Mouse (Mus musculus) liver, adult 2 months (tissue): Measurements from ENCODE around the gene Olfr715.
"Not testable (repeated sequence)": the region's sequence is repeated elsewhere in the genome, so short reads cannot be mapped to it uniquely, and the experiment has no call there.

Experiments used
- CTCF ChIP-seq: fragments of 200-500 bp; IDR thresholded peaks from 2 replicates; pipeline ENCODE4 v1.5.1; 2011; ENCODE audit warnings: low read depth, low read length, control low read depth
- POLR2A ChIP-seq: fragments of 200-500 bp; IDR thresholded peaks from 2 replicates; pipeline ENCODE4 v1.6.1; 2011; ENCODE audit warnings: low read length, control low read depth; ENCODE audit not compliant: insufficient read depth; ENCODE audit errors: extremely low read depth

DNA sequence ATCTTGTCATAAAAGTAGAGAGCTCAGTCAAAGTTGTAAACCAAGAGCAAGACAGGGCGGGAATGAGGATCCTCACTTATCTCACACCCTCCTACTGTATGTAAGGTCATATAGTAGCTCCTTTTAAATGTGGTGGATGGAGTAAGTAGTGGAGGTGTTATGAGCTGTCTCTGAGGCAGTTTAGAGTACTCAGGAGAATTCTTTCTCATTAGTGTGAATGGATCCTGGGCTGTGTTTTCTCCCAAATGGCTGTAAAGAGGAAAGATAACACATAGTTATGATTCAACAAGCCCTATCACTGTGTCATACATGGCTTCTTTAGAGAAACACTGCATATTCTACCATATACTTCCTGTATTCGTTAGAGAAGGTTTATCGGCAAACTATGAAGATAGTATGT, at the start of gene Olfr715:
- not testable (repeated sequence) for TF ChIP-seq CTCF, POLR2A
